Mouse (Mus musculus) cerebellum, adult 2 months (tissue): ENCODE data around the gene Btnl2.

ENCODE experiments used
- CTCF ChIP-seq: fragments of 200-500 bp; IDR thresholded peaks from 2 replicates; pipeline ENCODE4 v1.5.1; 2011; ENCODE audit warnings: low read depth, mild to moderate bottlenecking, control low read depth, low read length, moderate library complexity, borderline replicate concordance; ENCODE audit not compliant: insufficient read depth
- POLR2A ChIP-seq: fragments of 200-500 bp; IDR thresholded peaks from 2 replicates; pipeline ENCODE4 v1.6.1; 2011; ENCODE audit warnings: low read length, control low read depth, borderline replicate concordance; ENCODE audit not compliant: insufficient read depth

- TF ChIP-seq CTCF (no peak), POLR2A (no peak)
Observed at GRCm38 (mm10) chr17:34340619-34341402, 13.8 kb upstream of the Btnl2 start.
